Mouse (Mus musculus): ENCODE measurements around the gene Adam11.

DNA sequence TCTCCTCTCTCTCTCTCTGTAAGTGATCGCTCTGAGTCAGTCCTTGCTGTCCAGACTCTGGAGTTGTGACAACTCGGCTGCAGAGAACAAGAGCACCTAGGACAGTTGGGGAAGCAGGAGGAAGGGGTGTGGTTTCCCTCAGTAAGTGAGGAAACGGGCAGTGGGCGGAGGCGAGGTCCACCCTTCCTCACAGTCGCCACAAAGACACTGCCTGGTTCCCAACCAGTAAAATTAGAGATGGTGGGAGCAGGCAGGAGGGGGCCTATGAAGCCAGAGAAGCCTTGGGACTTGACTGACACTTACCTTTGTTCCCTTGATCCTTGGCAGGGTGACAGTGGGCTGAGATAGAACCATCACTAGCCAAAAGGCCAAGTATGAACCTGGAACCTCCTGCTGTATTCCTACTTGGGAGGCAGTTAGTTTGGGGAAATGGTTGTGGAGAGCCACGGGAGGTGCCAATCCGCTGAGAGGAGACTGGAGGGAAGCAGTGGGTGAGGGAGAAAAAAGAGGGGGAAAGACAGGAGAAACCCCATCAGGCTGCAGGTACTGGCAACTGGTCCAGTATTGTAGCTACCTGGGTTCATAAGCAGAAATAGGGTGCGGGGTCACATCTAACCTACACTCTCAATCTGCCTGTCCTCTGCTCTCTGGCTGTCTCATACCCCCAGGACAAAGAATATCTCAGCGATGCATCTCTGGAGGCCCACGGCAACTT is 19.2 kb downstream of the Adam11 start:
- TF ChIP-seq POLR2A (IDR thresholded peaks at IDR 0.05; ENCODE audit: borderline replicate concordance, extremely low read depth, low read depth, low read length), result peak; percentile 66; the same call in 1 of the 2 replicates
- TF ChIP-seq CTCF (IDR thresholded peaks at IDR 0.05; ENCODE audit: insufficient read depth, low read length), result no peak

Measured in lung, adult 2 months (tissue).